Mouse (Mus musculus) ovary, postnatal 36 days (tissue): ENCODE measurements around the gene Hnf1b.

Source experiments
- DNase-seq: peaks from one replicate; pipeline ENCODE4 v3.0.0; 2022; ENCODE audit warnings: low spot score, mixed read lengths

Hnf1b gene

DNA sequence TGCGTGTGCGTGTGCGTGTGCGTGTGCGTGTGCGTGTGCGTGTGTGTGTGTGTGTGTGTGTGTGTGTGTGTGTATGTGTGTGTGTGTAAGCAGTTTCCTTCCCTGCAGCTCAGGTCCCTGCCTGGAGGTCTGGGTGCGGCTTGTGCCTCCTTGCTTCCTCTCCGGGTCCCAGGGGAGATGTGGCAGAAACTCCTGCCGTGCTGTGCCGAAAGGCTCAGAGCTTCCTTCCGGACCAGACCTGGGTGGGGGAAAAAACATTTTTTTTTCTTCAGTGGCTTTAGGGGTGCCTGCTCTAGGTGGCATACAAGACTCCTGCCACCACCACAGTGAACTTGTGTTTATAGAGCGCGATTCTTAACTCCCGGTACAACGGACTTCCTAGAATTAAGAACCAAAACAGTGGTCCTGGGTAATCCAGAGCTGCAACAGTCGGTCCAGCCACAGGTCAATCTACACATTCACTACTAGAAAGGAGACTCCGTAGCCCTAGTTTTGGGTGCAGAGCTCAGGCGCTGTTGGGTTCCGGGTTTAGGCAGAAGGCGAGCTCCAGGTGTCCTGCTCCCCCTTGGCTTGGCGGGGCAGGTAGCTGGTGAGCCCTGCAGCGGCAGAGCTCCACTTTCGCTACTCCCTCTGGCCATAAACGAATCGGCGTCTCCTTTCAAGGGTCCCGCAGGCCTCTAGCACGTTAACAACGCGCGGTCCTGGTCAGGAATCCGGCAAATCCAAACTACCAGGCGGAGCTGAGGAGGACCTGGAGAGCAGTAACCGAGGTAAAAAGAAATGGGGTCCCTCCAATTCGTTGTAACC lies at the start of gene Hnf1b:
Gene Hnf1b (plus strand): TSS at position 535 of the 807 bp plus-strand sequence.
- DNase-seq: peak; percentile 19

DNA sequence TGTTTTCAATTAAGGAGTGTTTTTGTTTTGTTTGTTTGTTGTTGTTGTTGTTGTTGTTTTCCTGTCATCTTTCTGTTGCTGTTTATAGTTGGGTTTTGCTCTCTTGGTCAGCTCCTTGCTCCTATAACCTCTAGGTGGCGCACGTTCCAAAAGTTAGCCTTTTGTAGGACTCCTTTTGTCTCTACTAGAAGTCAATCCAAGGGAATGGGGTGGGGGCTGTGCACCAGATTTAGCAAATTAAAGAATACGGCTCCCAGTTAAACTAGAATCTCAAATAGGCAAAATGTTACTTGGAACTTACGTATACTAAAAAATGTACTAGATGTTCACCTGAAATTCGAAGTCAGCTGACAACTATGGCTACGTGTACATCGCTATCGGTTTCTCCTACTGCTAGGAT lies 47.7 kb upstream of the Hnf1b start:
- no peak for DNase-seq

DNA sequence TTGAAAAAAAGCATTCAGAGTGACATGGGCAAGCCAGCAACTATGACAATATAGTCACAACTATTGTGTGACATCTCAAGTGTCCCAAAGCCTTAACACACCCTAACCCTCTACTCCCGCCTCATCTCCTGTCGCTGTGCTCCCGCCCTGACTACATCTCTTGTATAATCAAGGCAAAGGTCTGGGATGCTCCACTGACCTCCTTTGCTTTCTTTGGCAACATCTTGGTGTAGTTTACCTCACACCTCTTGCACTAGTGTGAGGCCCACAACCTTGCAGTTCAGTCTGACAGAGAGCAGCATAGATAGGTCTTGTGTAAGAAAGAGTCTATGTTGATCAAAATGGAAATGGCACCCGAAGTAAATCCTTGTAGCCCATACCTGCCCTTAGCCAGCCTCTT lies 47.3 kb upstream of the Hnf1b start:
- DNase-seq: no peak

DNA sequence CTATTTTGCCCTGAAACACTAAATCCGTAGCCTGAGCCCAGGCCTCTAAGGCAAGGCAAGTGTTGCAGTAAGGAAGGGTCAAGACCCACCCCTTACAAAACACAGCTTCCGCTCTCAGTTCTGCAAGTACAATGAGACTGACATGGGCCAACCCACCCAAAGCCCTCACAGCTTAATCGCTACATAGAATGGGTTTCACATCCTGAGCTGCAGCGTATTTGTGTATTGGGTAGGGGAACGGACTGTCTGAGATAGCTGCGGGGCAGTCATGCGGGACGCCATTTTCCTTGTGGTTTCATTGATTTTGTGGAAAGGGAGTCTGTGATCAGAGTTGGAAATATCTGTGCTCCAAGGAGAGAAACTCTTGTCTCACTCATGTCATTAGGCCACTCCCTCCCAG lies 39.4 kb upstream of the Hnf1b start:
- no peak for DNase-seq

DNA sequence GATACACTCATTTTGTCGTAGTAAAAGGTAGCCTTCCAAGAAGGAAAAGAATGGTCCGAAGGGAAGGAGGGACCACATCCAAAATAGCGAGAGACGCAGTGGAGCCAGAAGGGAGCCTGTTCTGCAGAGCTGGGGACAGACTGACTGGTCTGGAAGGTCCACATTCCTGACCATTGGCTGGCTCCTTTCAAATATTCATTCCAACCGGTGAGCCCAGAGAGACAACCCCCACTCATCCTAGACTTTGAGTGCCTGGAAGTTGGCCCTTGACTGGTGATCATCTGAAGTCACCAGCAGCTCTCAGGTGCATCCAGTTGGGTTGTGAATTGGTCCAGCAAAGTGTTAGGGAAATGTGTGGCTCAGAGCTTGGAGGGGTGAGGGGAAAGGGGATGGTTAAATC lies 34.7 kb upstream of the Hnf1b start:
- no peak for DNase-seq

DNA sequence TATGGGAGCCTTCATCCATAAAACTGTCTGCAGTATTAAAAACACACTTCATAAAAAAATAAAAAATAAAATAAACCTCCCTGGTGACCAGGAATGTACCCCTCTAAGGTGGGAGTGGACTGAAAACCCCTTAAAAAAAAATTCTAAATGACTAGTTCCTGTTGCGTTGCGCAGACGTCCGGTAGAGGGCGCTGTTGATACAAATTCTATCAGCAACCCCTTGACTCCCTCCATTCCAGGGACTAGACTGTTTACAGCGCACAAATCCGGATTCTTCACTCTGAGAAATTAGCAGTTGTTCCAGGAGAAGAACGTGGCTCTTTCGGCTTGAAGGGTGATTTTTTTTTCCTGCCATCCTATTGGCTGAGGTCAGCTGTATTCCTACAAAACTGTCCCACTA lies 34.2 kb upstream of the Hnf1b start:
- DNase-seq: peak; percentile 48

DNA sequence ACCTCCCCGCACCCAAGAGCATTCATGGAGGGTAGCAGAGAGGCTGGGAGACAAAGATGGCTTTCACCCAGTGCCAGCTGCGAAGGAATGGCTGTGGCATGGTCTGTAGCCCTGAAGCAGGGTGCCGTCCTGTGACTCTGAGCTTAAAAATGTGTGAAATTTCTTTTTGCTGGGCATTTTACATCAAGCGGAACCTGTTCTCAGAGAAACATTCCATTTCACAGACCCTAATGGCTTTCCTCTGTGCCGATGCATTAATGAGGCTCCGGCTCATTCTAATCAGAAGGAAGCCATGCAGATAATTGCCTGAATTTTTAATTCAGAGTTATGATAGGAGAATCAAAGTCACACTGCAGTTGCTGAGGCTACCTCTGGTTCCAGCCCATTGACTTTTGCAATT lies 32.8 kb upstream of the Hnf1b start:
- DNase-seq: no peak

DNA sequence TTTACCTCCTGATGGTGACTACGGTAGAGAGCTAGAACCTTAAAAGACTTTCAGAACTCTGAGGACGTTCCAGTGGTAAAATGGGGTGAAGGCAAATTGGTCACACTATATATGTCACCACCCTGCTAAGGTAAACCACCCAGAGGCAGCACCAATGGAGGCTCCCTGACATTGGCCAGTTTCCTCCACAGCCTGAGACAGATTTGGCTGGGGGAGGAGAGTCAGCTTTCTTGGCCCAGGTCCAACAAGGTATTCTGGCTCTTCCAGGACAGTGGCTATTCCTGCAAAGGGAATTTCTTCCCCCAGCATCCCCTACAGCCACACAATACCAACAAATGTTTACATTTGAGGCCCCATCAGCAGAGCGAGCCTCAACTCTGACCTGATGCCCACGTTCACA lies 31.9 kb upstream of the Hnf1b start:
- DNase-seq: no peak

DNA sequence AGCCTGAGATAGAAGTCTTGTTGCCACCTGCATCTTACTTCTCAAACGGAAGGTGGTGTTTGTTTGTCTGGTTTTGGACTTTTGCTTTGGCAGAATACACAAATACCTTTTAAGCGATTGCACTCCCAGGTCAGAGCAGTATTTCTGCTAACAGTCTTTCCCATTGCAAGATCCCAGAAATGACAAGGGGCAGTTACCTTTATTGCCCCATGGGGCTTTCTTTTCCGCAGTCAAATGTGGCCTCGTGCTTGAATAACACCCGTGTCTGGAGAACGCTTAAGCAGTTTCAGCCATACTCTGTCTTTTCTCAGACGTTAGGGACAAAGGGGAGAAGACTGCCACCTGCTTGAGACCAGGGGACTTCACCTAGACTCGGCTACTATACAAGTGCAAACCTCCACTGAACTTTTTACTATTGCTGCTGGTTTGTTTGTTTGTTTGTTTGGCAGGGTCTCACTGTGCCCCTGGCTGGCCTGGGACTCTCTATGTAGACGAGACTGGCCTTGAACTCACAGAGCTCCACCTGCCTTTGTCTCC lies 31.2 kb upstream of the Hnf1b start:
- no peak for DNase-seq

DNA sequence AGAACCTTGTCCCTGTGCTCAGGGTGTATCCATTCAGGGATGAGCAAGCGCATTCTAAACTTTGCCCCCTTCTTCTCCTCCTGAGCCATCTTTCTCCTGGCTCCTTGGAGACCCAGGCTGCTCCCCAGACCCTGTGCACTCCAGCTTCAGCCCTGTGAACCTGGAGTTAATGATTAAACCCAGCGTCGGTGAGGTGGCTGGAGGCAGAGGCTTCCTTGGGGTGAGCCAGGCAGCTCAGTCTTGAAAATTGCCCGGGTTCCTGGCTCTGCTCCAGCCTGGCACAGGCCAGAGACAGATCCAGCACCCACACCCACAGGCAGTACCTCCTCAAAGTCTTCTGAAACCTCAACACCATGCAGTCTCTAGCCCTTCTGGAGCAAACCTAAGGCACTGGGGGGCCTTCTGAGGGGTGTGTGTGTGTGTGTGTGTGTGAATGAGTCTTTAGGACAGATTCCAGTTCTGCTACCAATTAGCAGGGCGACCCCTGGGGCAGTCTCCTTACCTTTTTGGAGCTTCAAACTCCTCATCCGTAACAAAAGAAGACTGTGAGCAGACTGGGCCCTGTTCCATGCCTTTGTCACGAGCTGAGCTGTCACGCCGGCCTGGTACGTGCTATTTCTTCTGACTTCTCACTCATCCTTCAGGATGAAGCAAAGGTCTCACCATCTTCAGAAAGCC lies 29.9 kb upstream of the Hnf1b start:
- no peak for DNase-seq

DNA sequence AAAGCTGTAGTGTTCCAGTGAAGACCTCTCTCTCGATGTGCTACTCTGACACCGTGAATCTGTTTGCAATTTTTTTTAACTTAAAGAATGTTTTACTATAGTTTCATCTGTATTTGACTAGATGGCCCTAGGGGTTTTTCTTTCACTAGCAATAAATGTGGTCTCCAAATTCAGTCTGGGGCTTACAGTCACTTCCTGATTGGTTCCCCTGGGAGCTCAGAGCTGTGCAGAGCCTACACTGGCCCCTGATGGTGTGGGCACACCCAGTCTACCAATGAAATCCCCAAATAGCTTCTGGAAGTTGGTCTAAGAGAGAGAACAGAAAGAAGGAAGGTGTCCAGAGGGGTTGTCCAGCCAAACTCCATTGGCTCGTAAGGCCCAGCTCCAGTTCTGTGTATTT lies 23.7 kb upstream of the Hnf1b start:
- DNase-seq: no peak

DNA sequence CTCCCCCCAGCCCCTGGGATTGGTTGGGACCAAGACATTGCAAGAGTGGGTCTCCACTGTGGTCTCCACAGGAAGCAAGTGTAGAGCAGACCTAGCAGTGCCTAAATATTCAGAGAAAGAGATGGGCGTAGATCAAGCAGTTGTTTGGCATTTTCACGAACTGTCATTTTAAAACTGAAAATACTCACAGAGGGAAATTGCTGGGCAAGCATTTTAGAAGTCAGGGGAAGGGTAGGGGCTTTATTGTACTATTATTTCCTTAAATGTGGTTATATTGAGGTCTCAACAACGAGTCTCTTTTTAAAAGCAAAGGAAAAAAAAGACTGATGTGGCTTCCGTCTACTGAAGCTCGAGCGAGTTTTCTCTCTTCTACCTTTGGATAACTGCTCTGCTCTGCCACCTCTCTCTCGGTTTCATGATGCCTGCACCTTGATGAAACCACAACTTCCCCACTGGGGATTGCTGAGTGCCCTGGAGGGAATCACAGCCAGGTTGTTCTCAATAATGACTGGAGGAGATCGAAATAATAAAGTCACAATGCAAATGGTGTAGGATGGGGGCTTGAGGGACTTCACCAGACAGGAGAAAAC lies 21.2 kb upstream of the Hnf1b start:
- DNase-seq: no peak

DNA sequence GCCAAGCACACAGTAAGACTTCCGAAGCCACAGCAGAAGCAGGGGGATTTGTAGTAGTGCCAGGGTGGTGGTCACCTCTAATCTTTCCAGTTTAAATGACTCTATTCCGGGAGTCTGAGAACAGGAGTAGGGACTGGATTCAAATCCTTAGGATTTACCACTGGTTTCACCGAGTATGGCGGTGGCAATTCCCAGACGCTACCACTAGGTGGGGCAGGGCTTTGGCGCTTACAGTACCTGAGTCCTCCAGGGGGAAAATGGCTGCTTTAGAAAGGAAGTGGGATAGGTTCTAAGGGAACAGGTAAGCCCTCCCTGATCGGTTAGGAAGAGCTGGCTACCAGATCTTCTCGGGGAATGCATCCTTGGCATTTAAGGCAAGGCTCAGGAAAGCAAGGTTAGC lies 17.5 kb upstream of the Hnf1b start:
- peak; percentile 20 for DNase-seq

DNA sequence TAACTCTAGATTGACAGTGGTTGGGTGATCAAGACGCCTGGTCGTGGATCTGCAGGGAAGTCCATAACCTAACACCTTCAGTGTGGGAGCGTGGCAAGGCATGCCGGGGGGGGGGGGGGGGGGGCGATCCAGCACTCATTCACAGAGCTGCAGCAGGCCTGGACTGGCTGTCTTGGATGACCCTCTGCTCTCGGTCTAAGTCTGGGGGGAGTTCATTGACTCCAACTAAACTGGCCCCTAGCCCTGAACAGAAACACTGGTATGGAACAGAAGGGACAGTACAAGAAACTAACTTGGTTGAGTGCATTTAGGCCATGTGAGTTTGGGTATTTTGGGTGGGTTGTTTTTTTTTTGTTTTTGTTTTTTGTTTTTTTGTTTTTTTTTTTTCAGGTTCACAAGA lies 16.3 kb upstream of the Hnf1b start:
- DNase-seq: no peak

DNA sequence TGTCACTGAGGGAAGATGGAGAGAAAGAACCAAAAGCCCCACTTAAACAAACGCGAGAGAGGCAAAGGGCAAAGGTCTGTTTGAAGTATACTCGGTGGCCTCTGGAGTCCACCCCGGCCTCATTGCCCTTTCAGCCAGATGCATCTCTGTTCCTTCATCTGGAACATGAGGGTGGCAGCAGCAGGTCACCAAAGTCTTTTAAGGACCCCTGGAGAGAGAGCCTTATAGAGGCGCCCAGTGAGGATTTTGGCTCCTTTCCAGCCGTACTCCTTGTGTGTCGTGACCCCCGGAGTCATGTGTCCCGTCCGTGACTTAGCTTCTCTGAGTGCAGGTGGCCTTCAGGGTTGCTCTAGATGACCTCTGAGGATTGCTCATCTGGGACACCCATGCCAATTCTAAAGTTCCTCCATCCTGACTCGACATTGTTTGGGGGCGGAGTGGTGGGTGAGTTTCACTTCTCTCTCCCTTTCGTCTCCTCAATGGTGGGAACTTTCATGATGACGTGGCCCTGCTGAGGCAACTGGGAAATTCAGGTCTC lies 15.8 kb upstream of the Hnf1b start:
- no peak for DNase-seq

DNA sequence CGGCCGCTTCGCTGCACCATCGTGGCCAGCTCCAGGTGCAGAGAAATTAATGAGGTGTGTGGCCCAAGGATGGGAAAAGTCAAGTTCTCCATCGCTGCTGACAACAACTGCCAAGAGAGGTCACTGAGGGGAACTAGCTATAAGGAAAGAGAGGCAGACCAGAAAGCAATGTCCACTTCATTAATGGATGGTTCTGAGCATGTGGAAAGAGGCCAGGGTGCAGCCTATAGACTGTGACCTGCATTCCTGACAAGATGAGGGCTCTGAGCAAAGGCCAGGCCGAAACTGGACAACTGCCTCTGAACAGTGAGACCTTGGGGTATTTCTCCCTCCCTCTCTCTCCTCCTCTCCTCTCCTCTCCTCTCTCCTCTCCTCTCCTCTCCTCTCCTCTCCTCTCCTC lies 10.4 kb upstream of the Hnf1b start:
- DNase-seq: no peak

DNA sequence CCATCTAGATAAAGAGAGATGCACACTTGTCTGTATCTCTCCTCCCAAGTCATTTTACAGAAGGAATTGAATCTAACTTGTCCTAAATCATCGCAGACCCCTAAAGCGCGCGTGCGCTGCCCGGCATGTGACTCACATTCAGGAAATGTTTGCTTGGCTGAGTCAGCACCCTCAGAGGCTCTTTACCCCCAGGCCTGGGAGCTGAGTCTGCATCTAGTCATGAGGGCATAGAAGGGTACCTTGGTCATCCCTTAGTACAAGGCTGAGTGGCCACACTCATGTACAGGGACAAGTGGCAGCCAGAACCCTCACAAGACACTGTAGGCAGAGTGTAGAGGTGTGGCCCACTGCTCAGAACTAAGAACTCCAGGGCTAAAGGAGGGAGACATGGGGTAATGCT lies 6.3 kb upstream of the Hnf1b start:
- DNase-seq: no peak

DNA sequence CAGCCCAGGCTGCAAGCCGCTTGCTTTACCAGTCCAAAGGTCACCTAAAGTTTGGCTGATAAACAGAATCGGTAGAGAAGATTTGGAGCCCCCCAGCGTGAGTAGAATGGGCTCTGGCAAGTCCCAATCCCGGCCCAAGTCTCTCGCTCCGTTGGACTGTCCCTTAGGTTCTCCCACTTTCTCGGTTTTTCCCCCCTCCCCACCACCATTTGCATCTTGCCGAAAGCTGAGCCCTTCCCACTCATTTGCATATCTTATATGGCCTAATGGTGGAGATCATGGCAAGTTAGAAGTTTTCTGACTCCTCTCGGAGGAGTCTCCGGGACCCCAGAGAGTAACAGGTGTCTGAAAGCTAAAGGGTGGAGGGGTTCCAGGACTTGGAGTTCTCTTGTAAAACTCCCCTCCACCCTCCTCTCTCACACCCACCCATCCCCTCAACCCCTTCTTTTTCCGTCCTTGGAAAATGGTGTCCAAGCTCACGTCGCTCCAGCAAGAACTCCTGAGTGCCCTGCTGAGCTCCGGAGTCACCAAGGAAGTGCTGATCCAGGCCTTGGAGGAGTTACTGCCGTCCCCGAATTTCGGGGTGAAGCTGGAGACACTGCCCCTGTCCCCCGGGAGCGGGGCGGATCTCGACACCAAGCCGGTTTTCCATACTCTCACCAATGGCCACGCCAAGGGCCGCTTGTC lies 866 bp downstream of the Hnf1b start:
- no peak for DNase-seq

DNA sequence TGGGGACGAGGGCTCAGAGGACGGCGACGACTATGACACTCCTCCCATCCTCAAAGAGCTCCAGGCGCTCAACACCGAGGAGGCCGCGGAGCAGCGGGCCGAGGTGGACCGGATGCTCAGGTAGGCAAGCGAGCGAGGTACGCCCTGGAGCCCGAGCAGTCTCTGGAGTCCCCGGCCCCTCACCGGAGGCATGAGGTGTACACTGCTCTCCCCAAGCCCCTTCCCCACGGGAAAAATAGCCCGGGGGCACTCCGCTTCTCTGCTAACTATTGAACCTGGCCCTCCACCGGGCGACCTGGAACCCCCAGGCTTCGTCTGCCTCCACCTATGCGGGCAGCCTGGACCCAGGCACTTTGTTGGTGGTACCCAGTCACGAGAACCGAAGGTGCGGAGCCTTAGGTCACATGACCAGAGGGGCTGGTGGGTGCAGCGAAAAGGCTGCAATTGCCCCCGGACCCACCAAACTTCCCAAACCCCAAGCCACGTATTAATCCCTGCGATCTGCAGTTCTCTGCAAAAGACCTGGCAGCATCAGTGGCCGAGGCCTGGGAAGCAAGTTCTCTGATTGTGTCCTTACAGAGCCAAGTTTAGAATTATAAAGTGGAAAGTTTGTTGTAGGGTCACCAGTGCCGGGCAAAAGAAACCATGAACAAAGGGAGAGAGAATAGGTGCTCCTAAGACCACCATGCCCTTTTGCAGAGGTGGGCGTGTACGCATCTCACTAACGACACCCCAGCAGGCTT lies 1.6 kb downstream of the Hnf1b start:
- peak; percentile 14 for DNase-seq

DNA sequence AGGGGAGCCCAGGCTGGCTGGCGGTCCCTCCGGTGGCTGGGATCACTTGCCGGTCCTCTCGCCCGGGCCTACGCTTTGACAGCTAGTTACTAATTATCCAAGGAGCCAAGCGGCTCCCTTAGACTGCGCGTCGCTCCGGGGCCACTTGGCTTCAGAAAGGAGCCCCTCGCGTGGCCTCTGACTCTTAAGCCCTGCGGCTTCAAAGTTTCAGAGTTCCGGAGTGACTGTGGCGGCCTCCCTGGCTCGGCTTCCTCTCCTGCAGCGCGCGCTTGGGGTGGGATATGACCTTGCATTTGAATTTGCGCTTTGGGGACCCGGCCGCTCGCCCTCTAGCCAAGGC lies 2.1 kb downstream of the Hnf1b start:
- peak; percentile 14 for DNase-seq

DNA sequence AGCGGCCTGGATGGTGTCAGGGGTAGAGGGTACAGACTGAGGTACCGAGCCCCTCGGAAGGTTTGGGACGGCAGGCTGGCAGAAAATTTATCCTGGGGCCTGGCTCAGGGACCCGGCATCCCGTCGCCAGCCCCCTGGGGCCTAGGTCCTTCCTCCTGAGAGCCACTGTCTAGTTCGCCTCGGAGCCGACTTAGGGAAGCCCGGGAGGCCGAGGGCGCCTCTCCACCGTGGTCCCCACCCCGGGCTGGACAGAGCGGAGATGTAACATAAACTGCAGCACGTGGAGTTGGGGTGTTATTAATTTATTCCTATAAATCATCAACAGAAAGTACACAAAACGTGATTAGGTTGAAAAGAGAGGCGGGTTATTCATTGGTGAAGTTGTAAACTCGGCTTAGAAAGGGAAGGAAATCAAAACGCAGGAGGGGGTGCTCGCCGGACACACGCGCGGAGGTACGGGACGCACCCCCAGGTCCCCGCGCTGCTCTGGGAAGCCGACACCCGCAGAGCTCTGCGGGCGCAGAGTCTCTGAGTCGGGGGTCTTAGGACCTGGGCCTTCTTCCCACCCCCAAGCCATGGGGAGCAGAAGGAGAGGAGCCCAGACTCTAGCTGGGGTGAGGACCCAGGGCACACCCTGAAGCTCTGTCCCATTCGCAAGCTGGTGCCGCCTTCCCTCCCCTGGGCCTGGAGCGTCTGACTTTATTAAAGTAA lies 2.8 kb downstream of the Hnf1b start:
- no peak for DNase-seq
